Comparison of ENCODE assay signal across 27 mouse cellular contexts in genomic region chr1:54384221-54384620, GRCm38 (mm10). TPM values are rescaled to one million over a fixed set of nuclear protein-coding genes. Genes with fewer than 3 reads are reported as not detected.
A peak's percentile ranks its signal among the peaks of the same experiment; 100 is the strongest.
DNase-seq lines count a peak whose midpoint lies in the region; ATAC-seq and TF ChIP-seq lines count a peak whose summit lies in the region.
"Had no signal": no experiment of that assay in that cellular context is flagged by ENCODE, and none has a peak within 500 bp of the region (broad histone marks: within the 10 kb centered on the region; RNA-seq: fewer than 3 reads in every experiment).

No protein-coding gene starts in this region.

- H3K4me3 ChIP-seq in midbrain, embryonic 11.5 days (ENCODE audit: low read depth, low read length), result no peak overlapping the region
- H3K4me3 ChIP-seq in midbrain, postnatal 0 days (ENCODE audit: low read depth, low read length), result no peak overlapping the region
- H3K4me3 ChIP-seq: forebrain, embryonic 10.5 days; forebrain, embryonic 13.5 days; hindbrain, embryonic 10.5 days had no signal

- TF ChIP-seq POLR2A in brain, embryonic 14.5 days (IDR thresholded peaks at IDR 0.05; ENCODE audit: borderline replicate concordance, extremely low read depth, insufficient read depth, insufficient read length, poor library complexity, severe bottlenecking), result no peak

- no peaks in the 10 kb centered on the region for H3K36me3 ChIP-seq in midbrain, embryonic 11.5 days (ENCODE audit: control insufficient read depth, insufficient read depth, low read length)
- H3K36me3 ChIP-seq in midbrain, postnatal 0 days (ENCODE audit: insufficient read depth, low read length), result no peaks in the 10 kb centered on the region

- H3K4me2 ChIP-seq in midbrain, embryonic 11.5 days, result no peak overlapping the region
- H3K4me2 ChIP-seq in midbrain, postnatal 0 days (ENCODE audit: low read depth, low read length, poor library complexity, severe bottlenecking), result no peak overlapping the region
- H3K4me2 ChIP-seq: forebrain, embryonic 13.5 days; heart, embryonic 11.5 days; hindbrain, embryonic 14.5 days had no signal

- no peak overlapping the region for H3K9ac ChIP-seq in midbrain, embryonic 11.5 days (ENCODE audit: low read length)
- H3K9ac ChIP-seq in midbrain, postnatal 0 days (replicated peaks; ENCODE audit: low read length, poor library complexity, severe bottlenecking), result no peak overlapping the region
- H3K9ac ChIP-seq: forebrain, embryonic 13.5 days; hindbrain, embryonic 14.5 days had no signal

- DNase-seq in midbrain, embryonic 11.5 days (ENCODE audit: low spot score, missing footprints), result peak; percentile 78
- DNase-seq in midbrain, postnatal 0 days (ENCODE audit: low spot score), result no peak
- peak; percentile 82 for DNase-seq in R1 (ENCODE audit: low read depth, low spot score)
- DNase-seq in brain, embryonic 14.5 days (ENCODE audit: low read depth), result peak; percentile 11
- DNase-seq in retina, postnatal 1 day, result no peak
- no peak for DNase-seq in left cerebral cortex, postnatal 10 days (ENCODE audit: extremely low spot score in 1 of 2, low spot score in 2 of 2)
- DNase-seq: adrenal gland, postnatal 10 days; adrenal gland, postnatal 36 days; B cell, adult 2 months; cerebellum, adult 18-20 months; cerebellum, adult 9-10 months; gastrocnemius, postnatal 10 days; gastrocnemius, postnatal 36 days; heart, postnatal 36 days; kidney, adult 18-20 months had no signal

- ATAC-seq in midbrain, embryonic 11.5 days (ENCODE audit: low FRiP score), result no peak
- no peak for ATAC-seq in midbrain, postnatal 0 days (ENCODE audit: low FRiP score)
- ATAC-seq: forebrain, embryonic 13.5 days; forebrain, embryonic 16.5 days; hindbrain, postnatal 0 days; inflammation-experienced regulatory T-cells, adult 6 months; intestine, embryonic 16.5 days; Patski had no signal

- 14% methylated on average over 1 of the region's 1 CpGs for WGBS in midbrain, embryonic 11.5 days
- WGBS in midbrain, postnatal 0 days, result 15% methylated on average over 1 of the region's 1 CpGs

- no peaks in the 10 kb centered on the region for H3K9me3 ChIP-seq in midbrain, embryonic 11.5 days (ENCODE audit: control insufficient read depth, low read length)
- no peaks in the 10 kb centered on the region for H3K9me3 ChIP-seq in midbrain, postnatal 0 days (ENCODE audit: low read length)
- H3K9me3 ChIP-seq: forebrain, embryonic 10.5 days; forebrain, embryonic 13.5 days; G1E; hindbrain, embryonic 10.5 days had no signal

- no peak overlapping the region for H3K27ac ChIP-seq in midbrain, embryonic 11.5 days (ENCODE audit: low read depth, low read length)
- no peak overlapping the region for H3K27ac ChIP-seq in midbrain, postnatal 0 days (ENCODE audit: low read depth, low read length)
- H3K27ac ChIP-seq: forebrain, embryonic 10.5 days; forebrain, embryonic 13.5 days; hindbrain, embryonic 10.5 days; hindbrain, embryonic 14.5 days; hindbrain, postnatal 0 days had no signal

- intact Hi-C loops in left cerebral cortex, postnatal 10 days (cut with DNase I), result loop anchor here (5.0 kb wide), 1 partner anchor 477 kb away; no protein-coding TSS in a partner anchor

- TF ChIP-seq CTCF in midbrain, postnatal 0 days (IDR thresholded peaks at IDR 0.05), result no peak
- TF ChIP-seq CTCF in brain, embryonic 14.5 days (IDR thresholded peaks at IDR 0.05; ENCODE audit: borderline replicate concordance, extremely low read depth, insufficient read depth, insufficient read length), result no peak

- no peaks in the 10 kb centered on the region for H3K27me3 ChIP-seq in midbrain, embryonic 11.5 days (ENCODE audit: control insufficient read depth, insufficient read depth, low read length)
- no peaks in the 10 kb centered on the region for H3K27me3 ChIP-seq in midbrain, postnatal 0 days (ENCODE audit: insufficient read depth, low read length)
- H3K27me3 ChIP-seq: CH12.LX; forebrain, embryonic 13.5 days; Patski had no signal

- no peaks in the 10 kb centered on the region for H3K4me1 ChIP-seq in midbrain, embryonic 11.5 days (ENCODE audit: control insufficient read depth, insufficient read depth, low read length)
- no peaks in the 10 kb centered on the region for H3K4me1 ChIP-seq in midbrain, postnatal 0 days (ENCODE audit: insufficient read depth, low read length)
- H3K4me1 ChIP-seq: forebrain, embryonic 10.5 days; forebrain, embryonic 13.5 days; hindbrain, embryonic 10.5 days had no signal

RNA-seq across cellular contexts. Expression of gene Gtf3c3, which starts 54.5 kb away (rescaled TPM):
- polyA plus RNA-seq in midbrain, embryonic 11.5 days (2014; fragmentation: Nextera tagmentation; extraction: Ambion mirVana), result 34.5 and 41.3 TPM in 2 replicates
- total RNA-seq in midbrain, postnatal 0 days (2014; rRNA removed), result 23.2 and 31.0 TPM in 2 replicates
- 17.3 and 17.7 TPM in 2 replicates for polyA plus RNA-seq in midbrain, postnatal 0 days (2015; fragmentation: Nextera tagmentation; extraction: Ambion mirVana)
- polyA plus RNA-seq in brain, embryonic 14.5 days (2012; rRNA removed), result 16.4 and 17.0 TPM in 2 replicates
- 10 to 100 TPM; 29.1 to 32.6 TPM for total RNA-seq in left cerebral cortex, postnatal 10 days (2021)

Comparison
In these comparisons a context has a peak if more than half of its experiments do, and no peak if none do; other contexts are left out.
1. DNase-seq: peak in midbrain, embryonic 11.5 days (single experiment), R1 (single experiment) and brain, embryonic 14.5 days (single experiment); none in midbrain, postnatal 0 days (single experiment), retina, postnatal 1 day (single experiment) and left cerebral cortex, postnatal 10 days (0 of 2).